Mouse (Mus musculus): ENCODE data around the gene Plcb3.

GRCm38 (mm10) chr19:6919876-6920740 lies 56.2 kb downstream of the Plcb3 start:
- TF ChIP-seq GATA1 (IDR thresholded peaks at IDR 0.05; ENCODE audit: borderline replicate concordance, low read length) (no peak), FLI1 (IDR thresholded peaks at IDR 0.05; ENCODE audit: low read length) (no peak)

Data from megakaryocyte, embryonic 14.5 days (primary cell).